Mouse (Mus musculus) central nervous system, embryonic 18 days (tissue): ENCODE measurements around the gene Pik3cd. TPM values are rescaled to one million over a fixed set of nuclear protein-coding genes. Genes with fewer than 3 reads are reported as not detected.

Experiments
- polyA plus RNA-seq: library from polyadenylated mRNA; depleted of rRNA; stranded (reverse); fragments of >200 nt; gene quantifications from 2 replicates; pipeline ENCODE4 v1.2.3, GENCODE M21; 2012; rRNA removed

The Pik3cd gene
- 20.0 and 25.0 TPM in 2 replicates for polyA plus RNA-seq

GRCm38 (mm10) chr4:149702210-149702979, at the start of gene Pik3cd:
Gene Pik3cd, minus strand, starts transcription at chr4:149702571.

GRCm38 (mm10) chr4:149737383-149738324, 35.3 kb upstream of the Pik3cd start, which contains the start of gene Tmem201:
Gene Tmem201, minus strand, starts transcription at chr4:149738044.

Other genes starting within 250 kb of the Pik3cd start
- gene Rbp7, start 247.6 kb downstream of the Pik3cd start, polyA plus RNA-seq: 0.31 TPM in 1 of 2 replicates, not detected in the other
- gene Tmem274, start 225.2 kb downstream of the Pik3cd start, polyA plus RNA-seq: not detected in 2 replicates
- gene Nmnat1, start 217.4 kb downstream of the Pik3cd start, polyA plus RNA-seq: 6.5 TPM in 2 replicates
- gene Lzic, start 217.3 kb downstream of the Pik3cd start, polyA plus RNA-seq: 34.5 and 36.7 TPM in 2 replicates
- 63.3 and 66.5 TPM in 2 replicates for gene Ctnnbip1, start 184.3 kb downstream of the Pik3cd start, polyA plus RNA-seq
- 87.7 and 97.3 TPM in 2 replicates for gene Clstn1, start 116.1 kb downstream of the Pik3cd start, polyA plus RNA-seq
- 55.1 and 61.0 TPM in 2 replicates for gene Tmem201, start 35.5 kb upstream of the Pik3cd start, polyA plus RNA-seq
- 19.2 and 22.5 TPM in 2 replicates for gene Slc25a33, start 71.7 kb upstream of the Pik3cd start, polyA plus RNA-seq